Mouse (Mus musculus) intestine, embryonic 16.5 days (tissue): ENCODE data around the gene Cmss1. TPM values are rescaled to one million over a fixed set of nuclear protein-coding genes. Genes with fewer than 3 reads are reported as not detected.

Source experiments
- ATAC-seq: fragments of 200-750 bp; cut with Nextera tagmentation; 2 replicates; pipeline ENCODE4 v1.8.0; 2017; ENCODE audit warnings: moderate TSS enrichment, moderate library complexity
- H3K27ac ChIP-seq: fragments of 300-500 bp; sonication (generic); 2 replicates; pipeline ENCODE4 v1.5.1; 2014; ENCODE audit warnings: mild to moderate bottlenecking, low read length
- H3K27me3 ChIP-seq: fragments of 300-500 bp; sonication (generic); replicated peaks from 2 replicates; pipeline ENCODE4 v1.6.1; 2014; ENCODE audit warnings: low read length, control low read depth, mixed read lengths; ENCODE audit not compliant: control insufficient read depth, insufficient read depth
- H3K36me3 ChIP-seq: fragments of 300-500 bp; sonication (generic); 2 replicates; pipeline ENCODE4 v1.6.1; 2014; ENCODE audit warnings: low read length, control low read depth; ENCODE audit not compliant: control insufficient read depth, insufficient read depth
- H3K4me1 ChIP-seq: fragments of 300-500 bp; sonication (generic); 2 replicates; pipeline ENCODE4 v1.6.1; 2014; ENCODE audit warnings: low read length, control low read depth, mixed read lengths; ENCODE audit not compliant: control insufficient read depth, insufficient read depth
- H3K4me2 ChIP-seq: fragments of 300-500 bp; sonication (generic); 2 replicates; pipeline ENCODE4 v1.6.1; 2014; ENCODE audit warnings: low read depth, low read length, control low read depth
- H3K4me3 ChIP-seq: fragments of 300-500 bp; sonication (generic); 2 replicates; pipeline ENCODE4 v1.5.1; 2014; ENCODE audit warnings: mild to moderate bottlenecking, low read length
- H3K9ac ChIP-seq: fragments of 300-500 bp; sonication (generic); 2 replicates; pipeline ENCODE4 v1.6.1; 2014; ENCODE audit warnings: low read depth, low read length
- H3K9me3 ChIP-seq: fragments of 300-500 bp; sonication (generic); 2 replicates; pipeline ENCODE4 v1.6.1; 2016; ENCODE audit warnings: low read length, control low read depth; ENCODE audit not compliant: control insufficient read depth
- WGBS: fragments of 180-500 bp; shearing (Covaris S2); extraction: QIAGEN DNeasy Blood & Tissue Kit; methylation state at CpG from one replicate; pipeline ENCODE4 v1.1.7; 2014; 5-methylcytosine and 5-hydroxymethylcytosine counted together
- polyA plus RNA-seq: library from polyadenylated mRNA; unstranded; fragments of >200 nt; fragmentation: Nextera tagmentation; extraction: Ambion mirVana; gene quantifications from 2 replicates; pipeline ENCODE4 v1.2.1, GENCODE M21; 2015

The Cmss1 gene
- polyA plus RNA-seq, 1 experiment from 2014 or later, result 41.4 TPM

GRCm38 (mm10) chr16:57362679-57363401, 243.8 kb downstream of the Cmss1 start:
- Histone ChIP-seq H3K4me2 (peak overlapping the region; percentile 18; the same call in 1 of the 2 replicates), H3K9ac (peak overlapping the region; percentile 31; the same call in 1 of the 2 replicates), H3K4me1 (peaks cover 2% of the 10 kb centered on the region; the same call in 1 of the 2 replicates), H3K27ac (no peak overlapping the region), H3K9me3 (no peaks in the 10 kb centered on the region), H3K4me3 (no peak overlapping the region), H3K27me3 (no peaks in the 10 kb centered on the region), H3K36me3 (no peaks in the 10 kb centered on the region)
- ATAC-seq, result peak; percentile 82
- 38% methylated on average over 18 of the region's 18 CpGs for WGBS

GRCm38 (mm10) chr16:57360785-57361184, 245.9 kb downstream of the Cmss1 start:
- Histone ChIP-seq H3K27me3 (no peaks in the 10 kb centered on the region), H3K27ac (no peak overlapping the region), H3K9me3 (no peaks in the 10 kb centered on the region), H3K9ac (no peak overlapping the region), H3K4me2 (no peak overlapping the region), H3K4me3 (no peak overlapping the region), H3K36me3 (no peaks in the 10 kb centered on the region), H3K4me1 (peaks cover 2% of the 10 kb centered on the region; the same call in 1 of the 2 replicates)
- no peak for ATAC-seq
- 93% methylated on average over 3 of the region's 3 CpGs for WGBS

- WGBS, result 92% methylated on average over 10 of the region's 10 CpGs
- Histone ChIP-seq H3K4me2 (no peak overlapping the region), H3K27ac (no peak overlapping the region), H3K27me3 (no peaks in the 10 kb centered on the region), H3K9me3 (no peaks in the 10 kb centered on the region), H3K9ac (no peak overlapping the region), H3K36me3 (no peaks in the 10 kb centered on the region), H3K4me1 (peaks cover 2% of the 10 kb centered on the region; the same call in 1 of the 2 replicates), H3K4me3 (no peak overlapping the region)
- ATAC-seq, result no peak
Observed at GRCm38 (mm10) chr16:57359251-57359650, 247.4 kb downstream of the Cmss1 start.

GRCm38 (mm10) chr16:57357011-57357410, 249.7 kb downstream of the Cmss1 start:
- no peak overlapping the region for H3K9ac ChIP-seq
- no peaks in the 10 kb centered on the region for H3K4me1 ChIP-seq
- H3K36me3 ChIP-seq, result no peaks in the 10 kb centered on the region
- H3K9me3 ChIP-seq, result no peaks in the 10 kb centered on the region
- H3K27ac ChIP-seq, result no peak overlapping the region
- H3K4me2 ChIP-seq, result no peak overlapping the region
- ATAC-seq, result no peak
- no peaks in the 10 kb centered on the region for H3K27me3 ChIP-seq
- 86% methylated on average over 6 of the region's 6 CpGs for WGBS
- no peak overlapping the region for H3K4me3 ChIP-seq

GRCm38 (mm10) chr16:57356454-57356853, 250.2 kb downstream of the Cmss1 start:
- Histone ChIP-seq H3K4me1 (no peaks in the 10 kb centered on the region), H3K9me3 (no peaks in the 10 kb centered on the region), H3K4me2 (no peak overlapping the region), H3K9ac (no peak overlapping the region), H3K4me3 (no peak overlapping the region), H3K27me3 (no peaks in the 10 kb centered on the region), H3K36me3 (no peaks in the 10 kb centered on the region), H3K27ac (no peak overlapping the region)
- ATAC-seq, result no peak
- WGBS, result 81% methylated on average over 6 of the region's 6 CpGs

- Histone ChIP-seq H3K4me3 (no peak overlapping the region), H3K9me3 (no peaks in the 10 kb centered on the region), H3K4me1 (no peaks in the 10 kb centered on the region), H3K27me3 (no peaks in the 10 kb centered on the region), H3K4me2 (no peak overlapping the region), H3K9ac (no peak overlapping the region), H3K36me3 (no peaks in the 10 kb centered on the region), H3K27ac (no peak overlapping the region)
- WGBS, result 58% methylated on average over 6 of the region's 6 CpGs
- ATAC-seq, result no peak
Observed at GRCm38 (mm10) chr16:57353932-57354331, 252.7 kb downstream of the Cmss1 start.

GRCm38 (mm10) chr16:57353166-57353721, 253.4 kb downstream of the Cmss1 start:
- H3K4me3 ChIP-seq, result no peak overlapping the region
- H3K27ac ChIP-seq, result no peak overlapping the region
- H3K27me3 ChIP-seq, result no peaks in the 10 kb centered on the region
- no peak overlapping the region for H3K9ac ChIP-seq
- H3K9me3 ChIP-seq, result no peaks in the 10 kb centered on the region
- H3K4me2 ChIP-seq, result no peak overlapping the region
- H3K4me1 ChIP-seq, result no peaks in the 10 kb centered on the region
- H3K36me3 ChIP-seq, result no peaks in the 10 kb centered on the region
- no peak for ATAC-seq
- 82% methylated on average over 11 of the region's 11 CpGs for WGBS

GRCm38 (mm10) chr16:57352751-57353150, 253.9 kb downstream of the Cmss1 start, which contains the start of gene Filip1l:
Gene Filip1l (plus strand): TSS chr16:57353093.
- no peak within 1 kb of the TSS for H3K9ac ChIP-seq
- H3K27me3 ChIP-seq, result no peaks in the 10 kb centered on the region
- no peaks in the 10 kb centered on the region for H3K4me1 ChIP-seq
- 81% methylated on average over 6 of the region's 6 CpGs for WGBS
- no peaks in the 10 kb centered on the region for H3K36me3 ChIP-seq
- no peak within 1 kb of the TSS for H3K4me2 ChIP-seq
- no peaks in the 10 kb centered on the region for H3K9me3 ChIP-seq
- no peak within 1 kb of the TSS for H3K27ac ChIP-seq
- no peak for ATAC-seq
- no peak within 1 kb of the TSS for H3K4me3 ChIP-seq

GRCm38 (mm10) chr16:57349689-57350088, 257.0 kb downstream of the Cmss1 start:
- no peak overlapping the region for H3K4me2 ChIP-seq
- WGBS, result 35% methylated on average over 3 of the region's 3 CpGs

More at GRCm38 (mm10) chr16:57349689-57350088, 257.0 kb downstream of the Cmss1 start:
- Histone ChIP-seq H3K9ac (no peak overlapping the region), H3K9me3 (no peaks in the 10 kb centered on the region), H3K4me1 (no peaks in the 10 kb centered on the region), H3K27me3 (no peaks in the 10 kb centered on the region), H3K4me3 (no peak overlapping the region), H3K36me3 (no peaks in the 10 kb centered on the region), H3K27ac (no peak overlapping the region)
- ATAC-seq, result no peak
